Mouse (Mus musculus) brain, adult 2 months (tissue): ENCODE measurements around the gene Rab42.

Experiments
- DNase-seq: peaks from one replicate; pipeline ENCODE4 v3.0.0; 2011; ENCODE audit warnings: low read depth, low spot score

Rab42 gene

DNA sequence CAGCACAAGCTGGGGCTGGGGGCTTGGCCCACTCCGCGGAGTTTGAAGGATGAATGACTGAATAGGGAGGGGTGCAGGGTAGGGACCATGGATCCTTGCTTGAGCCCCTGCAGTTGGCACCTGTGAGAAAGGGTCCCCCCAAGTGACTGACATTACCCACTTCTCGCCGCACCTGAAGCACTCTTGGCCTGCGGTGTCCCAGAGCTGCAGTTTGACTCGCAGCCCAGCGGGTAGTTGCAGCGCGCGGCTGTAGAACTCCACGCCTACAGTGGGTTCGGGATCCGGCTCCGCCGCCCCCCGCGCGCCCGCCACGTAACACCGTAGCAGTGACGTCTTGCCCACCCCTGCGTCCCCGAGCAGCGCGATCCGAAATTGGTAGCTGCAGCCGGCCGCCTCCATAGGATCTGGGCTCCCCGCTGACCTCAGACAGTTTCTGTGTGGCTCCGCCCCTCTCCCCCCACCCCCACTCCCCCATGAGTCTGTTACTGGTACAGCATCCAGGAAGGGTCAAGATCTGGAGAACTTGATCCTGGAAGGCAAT, at the start of gene Rab42:
Rab42 (minus strand) TSS at position 447 of the 541 bp plus-strand sequence.
- peak; percentile 81 for DNase-seq

DNA sequence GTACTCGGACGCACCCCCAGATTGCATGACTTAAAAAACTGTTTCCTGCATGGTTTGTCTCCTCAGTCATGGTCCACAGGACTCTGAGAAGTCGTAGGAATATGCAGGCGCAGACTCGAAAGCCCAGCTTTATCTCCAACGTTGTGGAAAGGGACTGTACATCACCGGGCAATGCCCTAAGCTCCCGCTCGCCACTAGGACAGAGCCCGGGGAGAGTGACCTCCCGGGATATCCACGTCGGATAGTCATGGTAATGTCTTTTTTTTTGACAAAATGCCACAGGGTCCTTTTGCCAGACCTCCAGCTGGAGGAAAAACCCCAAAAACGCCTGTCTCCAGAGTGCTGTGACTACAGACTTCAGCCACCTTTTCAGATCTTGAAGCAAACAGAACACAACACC, 49.6 kb upstream of the Rab42 start:
- peak; percentile 16 for DNase-seq

DNA sequence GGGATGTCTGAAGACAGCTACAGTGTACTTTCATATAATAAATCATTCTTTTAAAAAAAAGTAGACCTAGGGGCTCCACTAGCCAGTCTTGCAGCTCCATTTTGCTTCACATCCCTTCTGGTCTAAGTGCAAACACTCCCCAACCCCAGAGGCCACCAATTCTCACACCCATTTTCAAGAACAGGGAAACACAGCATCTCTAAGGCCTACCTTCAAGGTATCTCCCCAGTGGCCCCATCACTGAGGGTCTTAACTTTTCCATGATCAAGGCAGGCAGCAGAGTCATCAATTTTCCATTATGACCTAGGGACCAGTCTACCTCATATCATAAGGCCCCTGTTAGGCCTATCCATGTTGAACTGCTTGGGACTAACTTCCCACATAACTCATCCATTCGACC, 48.2 kb upstream of the Rab42 start:
- DNase-seq: no peak

DNA sequence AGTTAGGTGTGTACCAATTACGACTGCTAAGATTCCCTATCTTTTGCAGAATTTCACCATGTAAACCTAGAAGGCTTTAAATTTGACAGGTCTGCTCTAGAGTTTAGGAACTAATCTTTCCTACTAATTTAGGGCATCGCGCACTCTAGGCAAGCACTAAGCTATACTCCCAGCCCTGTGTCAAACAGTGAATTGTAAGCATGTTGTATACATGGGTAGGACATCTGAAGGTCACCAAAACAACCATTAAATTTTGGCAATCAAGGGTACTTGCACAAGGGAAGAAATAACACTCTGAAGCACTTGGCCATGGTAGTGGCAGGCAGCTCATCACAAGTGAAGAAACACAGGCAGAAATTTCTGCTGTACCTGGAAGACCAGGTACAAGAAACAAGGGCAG, 47.7 kb upstream of the Rab42 start:
- no peak for DNase-seq

DNA sequence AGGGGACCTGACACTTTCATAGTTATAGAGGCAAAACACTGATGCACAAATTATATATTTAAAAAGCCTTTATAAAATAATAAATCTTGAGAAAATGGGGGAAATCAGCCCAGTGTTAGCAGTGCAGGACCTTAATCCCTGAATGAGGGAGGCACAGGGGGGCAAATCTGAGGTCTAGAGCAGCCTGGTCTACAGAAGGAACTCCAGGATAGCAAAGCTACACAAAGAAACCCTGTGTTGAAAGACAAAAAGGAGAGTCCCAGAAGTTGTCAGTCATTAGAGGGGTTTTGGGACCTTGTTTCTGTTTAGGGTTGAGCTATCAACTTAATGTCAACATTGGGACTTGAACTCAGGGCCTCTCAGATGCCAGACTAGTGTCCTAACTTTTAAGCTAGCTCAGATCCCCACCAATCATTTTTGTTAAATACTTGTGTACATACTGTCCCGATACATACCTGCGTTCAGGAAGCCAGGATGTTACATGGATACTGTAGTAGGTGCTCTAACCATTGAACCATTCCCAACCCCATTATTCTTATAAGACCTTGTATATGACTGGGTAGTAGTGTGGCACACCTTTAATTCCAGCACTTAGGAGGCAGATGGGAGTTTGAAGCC, 47.0 kb upstream of the Rab42 start:
- DNase-seq: no peak

DNA sequence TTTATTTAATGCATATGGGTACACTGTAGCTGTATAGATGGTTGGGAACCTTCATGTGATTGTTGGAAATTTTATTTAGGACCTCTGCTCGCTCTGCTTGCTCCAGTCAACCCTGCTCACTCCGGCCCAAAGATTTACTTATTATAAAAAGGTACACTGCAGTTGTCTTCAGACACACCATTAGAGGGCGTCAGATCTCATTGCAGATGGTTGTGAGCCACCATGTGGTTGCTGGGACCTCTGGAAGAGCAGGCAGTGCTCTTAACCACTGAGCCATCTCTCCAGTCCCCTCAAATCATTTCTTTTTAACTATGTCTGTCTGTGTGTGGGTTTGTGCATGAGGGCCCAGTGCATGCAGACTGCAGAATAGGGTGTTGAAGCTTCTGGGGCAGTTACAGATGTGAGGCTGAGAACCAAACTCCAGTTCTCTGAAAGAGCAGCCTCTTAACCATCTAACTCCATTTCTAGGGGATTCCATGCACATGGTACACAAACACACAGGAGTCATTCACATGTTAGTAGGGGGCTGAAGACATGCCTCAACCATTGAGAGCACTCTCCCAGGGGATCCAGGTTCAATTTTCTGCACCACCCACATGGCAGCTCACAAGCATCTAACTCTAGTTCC, 46.4 kb upstream of the Rab42 start:
- no peak for DNase-seq

DNA sequence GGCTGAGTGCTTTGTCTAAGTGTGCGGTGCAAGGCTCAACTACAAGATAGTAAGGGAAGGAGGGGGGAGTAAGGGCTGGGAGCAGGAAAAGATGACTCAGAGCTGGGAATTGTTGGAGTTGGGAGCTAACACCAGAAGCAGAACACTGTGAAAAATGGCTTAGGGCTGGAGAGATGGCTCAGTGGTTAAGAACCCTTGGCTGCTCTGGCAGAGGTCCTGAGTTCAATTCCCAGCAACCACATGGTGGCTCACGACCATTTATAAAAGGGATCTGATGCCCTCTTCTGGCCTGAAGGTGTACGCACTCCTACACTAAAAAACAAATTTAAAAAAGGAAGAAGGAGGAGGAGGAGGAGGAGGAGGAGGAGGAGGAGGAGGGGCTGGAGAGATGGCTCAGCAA, 43.5 kb upstream of the Rab42 start:
- peak; percentile 57 for DNase-seq

DNA sequence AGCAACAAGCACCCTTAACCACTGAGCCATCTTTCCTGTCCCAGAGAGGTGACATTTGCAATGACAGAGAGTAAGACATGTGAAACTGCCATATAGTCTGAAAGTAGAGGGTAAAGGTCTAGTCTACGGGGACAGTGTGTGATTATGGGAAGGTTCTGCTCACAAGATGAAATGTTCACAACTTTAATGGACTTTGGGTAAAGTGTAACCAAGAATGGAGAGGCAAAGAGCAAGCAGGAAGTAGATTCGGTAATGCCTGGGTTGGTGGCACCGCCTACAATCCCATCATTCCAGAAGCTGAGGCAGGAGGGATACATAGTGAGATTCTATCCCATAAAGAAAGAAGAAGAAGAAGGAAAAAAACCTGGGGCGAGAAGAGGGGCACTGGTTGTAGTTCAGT, 43.1 kb upstream of the Rab42 start:
- no peak for DNase-seq

DNA sequence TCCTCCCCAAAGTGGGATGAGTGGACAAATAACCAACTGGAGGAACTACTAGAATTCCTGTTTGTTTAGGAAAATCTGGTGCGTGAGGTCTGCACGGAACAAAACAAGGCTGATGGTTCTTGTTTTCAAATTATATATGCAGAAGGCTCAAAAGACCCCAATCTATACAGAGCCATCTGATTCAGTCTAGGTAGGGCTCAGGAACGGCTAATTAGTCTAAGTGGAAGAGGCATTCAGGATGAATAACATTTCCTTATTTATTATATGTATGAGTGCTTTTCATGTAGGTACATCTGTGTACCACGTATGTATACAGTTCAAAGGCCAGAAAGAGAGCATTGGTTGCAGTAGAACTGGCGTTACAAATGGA, 42.6 kb upstream of the Rab42 start:
- DNase-seq: no peak

DNA sequence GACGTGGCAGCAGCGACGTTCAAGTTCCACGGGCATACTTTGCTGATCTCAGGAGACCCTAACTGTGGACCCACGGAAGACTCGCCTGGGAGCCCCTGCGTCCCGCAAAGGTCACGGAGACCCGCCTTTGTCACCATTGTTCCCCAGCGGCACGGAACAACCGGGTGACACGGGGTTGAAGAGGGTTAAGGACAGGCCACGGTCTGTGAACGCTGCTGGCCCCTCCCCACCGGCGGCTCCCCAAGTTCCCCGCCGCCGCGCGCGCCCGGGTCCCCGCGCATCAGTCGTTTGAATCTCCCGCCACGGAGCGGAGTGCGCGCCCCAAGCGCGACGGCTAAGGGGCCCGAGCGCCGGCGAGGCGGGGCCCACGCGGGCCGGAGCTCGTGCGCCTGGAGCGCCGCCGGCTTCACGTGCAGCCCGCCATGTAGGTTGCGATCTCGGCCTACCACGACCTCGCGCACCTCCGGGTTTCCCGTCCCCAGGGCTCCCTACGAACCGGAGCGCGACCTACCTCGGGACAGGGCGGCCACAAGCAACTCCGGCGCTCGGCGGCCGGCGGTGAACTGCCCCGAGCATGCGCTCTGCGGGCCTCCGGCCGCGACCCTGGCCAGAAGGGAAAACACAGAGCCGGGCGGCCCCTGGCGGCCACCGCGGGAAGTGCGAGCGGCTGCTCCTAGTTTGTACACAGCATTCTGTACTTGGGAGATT, 42.1 kb upstream of the Rab42 start:
- DNase-seq: peak; percentile 91

DNA sequence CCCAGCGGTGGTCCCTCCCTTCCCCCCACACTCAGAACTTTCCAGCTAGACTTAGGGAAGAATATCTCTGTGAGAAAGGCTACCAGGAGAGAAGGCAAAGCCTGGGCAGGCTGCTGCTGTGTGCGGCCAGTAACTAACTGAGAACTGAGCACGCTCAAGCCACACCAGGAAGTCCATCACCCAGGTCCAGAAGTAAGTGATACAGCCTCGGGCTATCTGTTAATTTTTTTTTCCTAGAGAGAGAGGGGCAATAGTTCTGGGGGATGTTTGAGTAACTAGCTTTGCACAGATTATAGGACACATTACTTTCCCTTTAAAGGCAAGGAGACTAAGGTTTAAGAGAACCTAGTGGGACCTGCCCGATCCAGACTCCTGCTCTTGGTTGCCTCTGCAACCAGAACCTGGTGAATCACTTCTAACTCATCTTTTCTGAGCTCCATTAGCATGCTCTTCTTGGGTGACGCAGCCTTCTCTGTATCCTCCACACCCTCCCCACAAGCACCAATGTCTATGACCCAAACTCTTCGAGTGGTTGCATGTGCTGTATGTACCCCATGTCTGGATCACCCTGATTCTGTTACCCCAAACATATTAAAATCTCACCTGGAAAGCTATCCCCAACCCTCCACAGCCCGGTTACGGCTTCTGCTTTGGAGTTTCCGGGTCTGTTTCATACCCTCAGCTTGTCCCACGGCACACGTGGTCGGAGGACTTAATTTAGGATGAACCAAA, 41.4 kb upstream of the Rab42 start:
- peak; percentile 48 for DNase-seq

DNA sequence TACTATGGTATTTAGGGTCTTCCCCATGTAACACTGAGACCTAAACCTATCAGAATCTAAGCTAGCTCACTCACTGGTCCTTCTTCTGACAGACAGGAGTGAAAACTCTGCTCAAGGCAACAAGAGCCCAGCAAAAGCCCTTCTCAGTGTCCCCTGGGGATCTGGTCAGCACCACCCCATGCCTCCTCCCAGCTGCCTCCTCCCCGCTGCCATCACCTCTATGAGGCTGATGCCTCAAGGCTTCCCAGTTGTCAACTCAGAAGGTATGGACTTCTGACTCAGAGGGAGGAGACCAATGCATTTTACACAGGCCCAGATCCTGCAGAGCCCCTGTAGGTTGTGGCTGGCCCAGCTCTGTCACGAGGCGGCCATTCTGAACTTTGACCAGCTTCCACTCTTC, 38.3 kb upstream of the Rab42 start:
- no peak for DNase-seq

DNA sequence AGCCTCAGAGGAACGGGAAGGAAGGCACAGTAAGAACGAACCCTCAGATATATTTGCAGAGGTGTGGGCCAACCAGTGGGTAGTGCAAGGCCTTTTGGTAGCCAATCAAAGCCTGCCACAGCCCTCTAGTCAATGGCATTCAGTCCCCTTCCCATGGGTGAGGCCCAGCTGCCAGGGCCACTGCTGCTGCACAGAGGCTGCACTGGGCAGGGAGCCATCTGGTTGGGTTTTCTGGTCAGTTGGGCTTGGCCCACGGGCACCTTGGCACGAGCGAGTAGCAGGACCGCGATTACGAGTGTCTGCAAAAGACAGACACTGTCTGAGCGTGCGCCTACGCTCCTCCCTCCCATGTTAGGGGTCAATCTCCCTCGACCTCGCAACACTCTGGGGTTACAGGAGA, 35.8 kb upstream of the Rab42 start:
- peak; percentile 43 for DNase-seq

DNA sequence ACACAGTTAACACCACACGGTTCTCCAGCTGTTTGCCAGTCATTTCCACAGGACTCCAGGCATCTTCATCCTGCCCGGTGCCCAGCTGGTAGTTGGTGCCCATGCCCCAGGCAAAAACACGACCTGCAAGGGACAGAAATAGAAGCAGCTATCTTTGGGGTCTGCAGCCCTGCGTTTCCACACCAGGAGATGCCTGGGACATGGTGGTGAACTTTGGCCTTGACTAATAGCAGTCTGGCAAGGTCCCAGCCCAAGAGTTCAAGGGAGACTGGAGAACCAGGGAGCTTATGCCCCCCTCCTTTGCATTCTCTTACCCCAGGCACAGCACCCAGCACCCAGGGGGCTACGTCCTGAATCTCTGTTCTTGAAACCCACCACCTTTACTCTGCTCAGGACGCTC, 29.7 kb upstream of the Rab42 start:
- DNase-seq: no peak

DNA sequence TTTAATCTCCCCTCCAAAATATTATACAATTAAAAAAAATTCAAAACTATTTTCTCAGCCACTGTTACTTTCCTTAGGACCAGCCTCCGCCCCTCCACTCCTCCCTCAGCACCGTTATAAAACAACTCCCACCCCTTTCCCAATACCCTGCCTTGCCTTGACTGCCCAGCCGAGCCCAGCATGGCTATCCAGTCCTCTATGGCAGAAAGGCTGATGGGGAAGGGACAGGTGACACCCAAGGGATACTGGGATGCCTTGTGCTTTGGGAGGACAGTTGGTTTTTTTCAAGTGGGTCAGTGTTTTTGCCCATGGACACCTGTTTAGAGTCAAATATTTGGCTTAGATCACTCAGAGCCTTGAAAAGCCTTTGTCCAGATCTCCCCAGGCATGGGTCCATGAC, 28.8 kb upstream of the Rab42 start:
- DNase-seq: no peak

DNA sequence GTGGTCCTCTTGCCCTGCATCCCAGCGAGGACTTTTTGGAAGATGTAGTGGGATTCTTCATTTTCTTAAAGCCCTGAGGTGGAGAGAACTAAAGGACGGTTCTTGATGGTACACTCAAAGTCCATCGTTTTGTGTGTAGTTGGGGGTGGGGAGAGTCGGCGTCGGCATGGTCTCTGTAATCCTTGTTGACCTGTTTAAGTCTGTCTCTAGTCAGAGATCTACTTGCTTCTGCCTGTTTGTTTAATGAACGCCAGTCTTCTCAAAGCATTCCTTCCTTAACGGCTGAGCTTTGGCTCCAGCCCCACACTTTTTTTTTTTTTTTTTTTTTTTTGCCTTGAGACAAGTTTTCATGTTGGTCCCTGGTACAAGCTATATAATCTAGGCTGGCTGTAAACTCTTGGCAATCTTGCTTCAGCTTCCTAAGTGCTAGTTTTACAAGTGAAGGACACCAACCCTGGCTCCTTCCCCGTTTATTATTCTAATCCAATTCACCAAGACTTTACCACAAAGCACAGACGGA, 26.7 kb upstream of the Rab42 start:
- peak; percentile 26 for DNase-seq

DNA sequence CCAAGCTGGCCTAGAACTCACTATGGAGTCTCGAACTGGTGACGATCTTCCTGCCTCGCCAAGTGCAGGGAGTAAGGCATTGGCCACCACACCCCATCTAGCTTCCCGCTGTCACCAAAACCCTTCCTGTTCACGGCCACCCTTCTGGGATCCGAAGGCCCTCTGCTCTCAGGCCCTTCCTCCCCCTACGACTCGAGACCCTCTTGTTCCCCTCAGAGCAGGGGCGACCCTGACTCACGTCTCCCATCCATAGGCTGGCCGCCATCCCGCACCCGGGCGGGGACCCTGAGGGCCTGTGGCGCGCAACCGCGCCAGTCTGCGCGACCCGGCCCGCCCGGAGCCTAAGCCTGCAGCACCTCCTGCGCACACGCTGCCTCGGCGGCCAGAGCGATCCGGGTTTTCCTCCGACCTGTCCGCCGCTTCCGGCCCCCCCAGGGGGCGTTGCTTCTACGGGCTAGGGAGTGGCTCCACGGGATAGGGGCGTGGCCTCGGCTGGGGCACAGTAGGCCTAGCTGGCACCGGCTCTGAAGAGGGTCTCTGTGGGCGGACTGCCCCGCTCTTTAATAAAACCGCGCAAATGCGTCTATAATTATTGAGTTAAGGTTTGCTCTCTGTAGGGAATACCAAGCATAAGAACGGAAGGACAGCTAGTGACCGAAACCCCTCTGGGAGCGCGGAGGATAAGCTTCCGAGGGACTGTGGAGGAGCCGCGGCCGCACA, 26.1 kb upstream of the Rab42 start, which contains the start of gene Trnau1ap:
Trnau1ap (minus strand) TSS at position 424 of the 720 bp plus-strand sequence.
- peak; percentile 96 for DNase-seq

DNA sequence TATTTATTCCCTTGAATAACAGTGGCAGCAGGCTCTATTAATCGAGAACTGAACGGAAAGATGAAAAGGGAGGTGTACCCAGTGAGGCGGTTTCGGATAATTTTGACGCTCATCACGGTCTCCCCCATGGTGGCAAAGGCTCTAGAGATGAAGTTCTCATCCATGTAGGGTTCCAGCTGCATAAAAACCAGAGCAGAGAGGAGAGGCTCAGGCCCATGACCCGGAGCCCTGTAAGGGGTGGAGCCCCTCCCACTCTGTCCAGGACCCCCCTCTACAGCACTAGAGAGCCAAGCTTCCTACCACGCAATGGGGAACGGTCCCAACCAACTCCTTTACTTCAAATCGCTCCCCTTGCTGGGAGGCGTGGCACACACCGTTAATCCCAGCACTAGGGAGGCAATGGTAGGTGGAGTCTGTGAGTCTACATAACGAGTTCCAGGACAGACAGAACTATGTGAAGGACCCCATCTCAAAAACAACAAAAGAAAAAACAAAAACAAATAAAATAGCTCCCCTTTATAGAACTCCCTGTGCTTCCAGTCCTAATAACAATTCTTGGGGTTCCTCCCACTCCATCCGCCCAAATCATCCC, 25.3 kb upstream of the Rab42 start:
- no peak for DNase-seq

DNA sequence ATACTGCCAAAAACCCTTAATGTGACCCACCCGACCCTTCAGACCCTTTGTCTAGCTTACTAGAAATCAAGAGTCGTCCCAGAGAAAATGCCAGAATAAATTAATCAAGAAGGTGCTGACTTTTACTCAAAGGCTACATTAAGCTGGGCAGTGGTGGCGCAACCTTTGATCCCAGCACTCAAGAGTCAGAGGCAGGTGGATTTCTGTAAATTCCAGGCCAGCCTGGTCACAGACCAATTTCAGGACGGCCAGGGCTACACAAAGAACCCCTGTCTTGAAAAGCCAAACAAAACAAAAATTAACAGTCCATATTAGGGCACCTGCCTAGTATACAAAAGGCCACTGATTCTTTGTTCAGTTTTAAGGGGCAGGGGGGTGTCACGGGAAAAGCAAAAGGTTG, 23.3 kb upstream of the Rab42 start:
- no peak for DNase-seq

DNA sequence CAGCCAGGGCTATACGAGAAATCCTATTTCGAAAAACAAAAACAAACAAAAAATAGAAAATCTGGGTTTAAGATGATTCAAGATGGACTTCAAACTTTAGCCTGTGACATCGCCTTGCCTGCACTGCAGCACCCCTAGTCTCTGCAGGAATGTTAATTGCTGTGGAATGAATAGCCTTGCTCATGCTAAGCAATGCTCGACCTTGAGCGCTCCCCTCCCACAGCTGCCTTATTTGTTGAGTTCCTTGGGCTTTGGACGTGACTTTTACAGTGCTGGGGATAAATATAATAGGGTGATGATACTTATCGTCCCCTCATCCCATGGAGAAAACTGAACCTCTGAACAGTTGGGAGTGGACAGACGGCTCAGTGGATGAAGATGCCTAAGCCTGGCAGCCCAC, 12.5 kb upstream of the Rab42 start:
- DNase-seq: no peak

DNA sequence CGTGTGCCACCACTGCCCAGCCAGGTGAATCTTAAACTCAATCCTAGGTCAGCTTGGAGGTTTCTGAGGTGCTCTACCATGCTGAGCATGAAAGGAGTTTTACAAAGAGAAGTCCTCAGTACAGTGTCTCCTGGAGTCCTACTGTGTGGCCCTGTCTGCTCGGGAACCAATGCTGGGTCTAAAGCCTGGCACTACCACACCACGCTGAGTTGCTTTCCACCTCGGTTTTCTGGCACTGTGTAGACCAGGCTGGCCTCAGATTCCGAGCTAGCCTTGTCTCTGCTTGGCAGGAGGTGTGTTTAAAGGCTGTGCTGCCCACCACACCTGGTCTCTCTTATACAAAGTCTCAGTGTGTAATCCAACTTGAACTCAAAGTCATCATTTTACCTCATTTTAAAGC, 9.4 kb upstream of the Rab42 start:
- no peak for DNase-seq
